Mouse (Mus musculus): Measurements from ENCODE around the gene Mtr. TPM values are rescaled to one million over a fixed set of nuclear protein-coding genes. Genes with fewer than 3 reads are reported as not detected.

Mtr gene
- polyA plus RNA-seq, 1 experiment from 2014 or later = 11.3 TPM

GRCm38 (mm10) chr13:12272953-12273352 is 15.0 kb upstream of the Mtr start:
- WGBS = 52% methylated on average over 3 of the region's 3 CpGs
- no peaks in the 10 kb centered on the region for H3K27me3 ChIP-seq
- H3K9me3 ChIP-seq = no peaks in the 10 kb centered on the region
- no peak overlapping the region for H3K4me3 ChIP-seq
- H3K4me2 ChIP-seq (replicated peaks) = no peak overlapping the region
- no peak for ATAC-seq (ENCODE audit: low FRiP score, low read depth)
- no peak overlapping the region for H3K27ac ChIP-seq (replicated peaks)
- H3K36me3 ChIP-seq = no peaks in the 10 kb centered on the region
- no peak overlapping the region for H3K9ac ChIP-seq (replicated peaks)
- H3K4me1 ChIP-seq = no peaks in the 10 kb centered on the region

- H3K27me3 ChIP-seq = no peaks in the 10 kb centered on the region
- WGBS = 92% methylated on average over 3 of the region's 3 CpGs
- H3K4me1 ChIP-seq = no peaks in the 10 kb centered on the region
- ATAC-seq (ENCODE audit: low FRiP score, low read depth) = no peak
- H3K4me2 ChIP-seq (replicated peaks) = no peak overlapping the region
- no peak overlapping the region for H3K27ac ChIP-seq (replicated peaks)
- no peak overlapping the region for H3K9ac ChIP-seq (replicated peaks)
- H3K9me3 ChIP-seq = no peaks in the 10 kb centered on the region
- H3K4me3 ChIP-seq = no peak overlapping the region
- H3K36me3 ChIP-seq = no peaks in the 10 kb centered on the region
These were observed 10.1 kb upstream of the Mtr start for GRCm38 (mm10) chr13:12267971-12268370.

GRCm38 (mm10) chr13:12267097-12267496 is 9.2 kb upstream of the Mtr start:
- H3K4me3 ChIP-seq = no peak overlapping the region
- H3K27ac ChIP-seq (replicated peaks) = no peak overlapping the region
- H3K9ac ChIP-seq (replicated peaks) = no peak overlapping the region
- ATAC-seq (ENCODE audit: low FRiP score, low read depth) = no peak
- H3K4me1 ChIP-seq = no peaks in the 10 kb centered on the region
- no peaks in the 10 kb centered on the region for H3K36me3 ChIP-seq
- no peak overlapping the region for H3K4me2 ChIP-seq (replicated peaks)
- no peaks in the 10 kb centered on the region for H3K9me3 ChIP-seq
- WGBS = 71% methylated on average over 3 of the region's 3 CpGs
- H3K27me3 ChIP-seq = no peaks in the 10 kb centered on the region

- Histone ChIP-seq H3K4me1 (no peaks in the 10 kb centered on the region), H3K4me2 (replicated peaks) (no peak overlapping the region), H3K36me3 (no peaks in the 10 kb centered on the region), H3K9me3 (peaks cover 5% of the 10 kb centered on the region; the same call in 1 of the 2 replicates), H3K27ac (replicated peaks) (no peak overlapping the region), H3K27me3 (no peaks in the 10 kb centered on the region), H3K9ac (replicated peaks) (no peak overlapping the region), H3K4me3 (no peak overlapping the region)
- ATAC-seq (ENCODE audit: low FRiP score, low read depth) = no peak
- WGBS = 77% methylated on average over 6 of the region's 6 CpGs
These were observed 6.1 kb upstream of the Mtr start for GRCm38 (mm10) chr13:12263996-12264395.

GRCm38 (mm10) chr13:12261505-12261904 is 3.6 kb upstream of the Mtr start:
- no peaks in the 10 kb centered on the region for H3K36me3 ChIP-seq
- no peak overlapping the region for H3K4me2 ChIP-seq (replicated peaks)
- H3K4me3 ChIP-seq = no peak overlapping the region
- H3K27ac ChIP-seq (replicated peaks) = no peak overlapping the region
- H3K4me1 ChIP-seq = peaks cover 8% of the 10 kb centered on the region
- H3K9ac ChIP-seq (replicated peaks) = no peak overlapping the region
- H3K27me3 ChIP-seq = no peaks in the 10 kb centered on the region
- H3K9me3 ChIP-seq = peaks cover 5% of the 10 kb centered on the region; the same call in 1 of the 2 replicates
- no peak for ATAC-seq (ENCODE audit: low FRiP score, low read depth)

- 10% methylated on average over 10 of the region's 10 CpGs for WGBS
- Histone ChIP-seq H3K27me3 (no peaks in the 10 kb centered on the region), H3K9ac (replicated peaks) (peak overlapping the region; percentile 72), H3K27ac (replicated peaks) (no peak overlapping the region), H3K4me1 (peaks cover 13% of the 10 kb centered on the region), H3K4me3 (peak overlapping the region; percentile 76), H3K36me3 (no peaks in the 10 kb centered on the region; the same call in 1 of the 2 replicates), H3K4me2 (replicated peaks) (peak overlapping the region; percentile 67), H3K9me3 (peaks cover 5% of the 10 kb centered on the region; the same call in 1 of the 2 replicates)
- ATAC-seq (ENCODE audit: low FRiP score, low read depth) = no peak
These were observed 982 bp downstream of the Mtr start for GRCm38 (mm10) chr13:12256871-12257390.

- H3K27me3 ChIP-seq = no peaks in the 10 kb centered on the region
- peaks cover 5% of the 10 kb centered on the region; the same call in 1 of the 2 replicates for H3K9me3 ChIP-seq
- no peak for ATAC-seq (ENCODE audit: low FRiP score, low read depth)
- H3K9ac ChIP-seq (replicated peaks) = no peak overlapping the region
- no peak overlapping the region for H3K27ac ChIP-seq (replicated peaks)
- 78% methylated on average over 3 of the region's 3 CpGs for WGBS
- peak overlapping the region; percentile 67 for H3K4me2 ChIP-seq (replicated peaks)
- H3K4me3 ChIP-seq = peak overlapping the region; percentile 76
- H3K36me3 ChIP-seq = peaks cover 4% of the 10 kb centered on the region; the same call in 1 of the 2 replicates
- H3K4me1 ChIP-seq = peaks cover 13% of the 10 kb centered on the region
These were observed 1.8 kb downstream of the Mtr start for GRCm38 (mm10) chr13:12255911-12256705.

GRCm38 (mm10) chr13:12250496-12250895 is 7.4 kb downstream of the Mtr start:
- Histone ChIP-seq H3K36me3 (peaks cover 39% of the 10 kb centered on the region), H3K27me3 (no peaks in the 10 kb centered on the region), H3K4me2 (replicated peaks) (no peak overlapping the region), H3K4me1 (no peaks in the 10 kb centered on the region), H3K27ac (replicated peaks) (no peak overlapping the region), H3K4me3 (no peak overlapping the region), H3K9me3 (no peaks in the 10 kb centered on the region), H3K9ac (replicated peaks) (no peak overlapping the region)
- ATAC-seq (ENCODE audit: low FRiP score, low read depth) = no peak
- 96% methylated on average over 3 of the region's 3 CpGs for WGBS

GRCm38 (mm10) chr13:12249195-12249898 is 8.6 kb downstream of the Mtr start:
- Histone ChIP-seq H3K9me3 (no peaks in the 10 kb centered on the region), H3K27me3 (no peaks in the 10 kb centered on the region), H3K36me3 (peaks cover 40% of the 10 kb centered on the region), H3K9ac (replicated peaks) (no peak overlapping the region), H3K4me3 (no peak overlapping the region), H3K27ac (replicated peaks) (no peak overlapping the region), H3K4me2 (replicated peaks) (no peak overlapping the region), H3K4me1 (no peaks in the 10 kb centered on the region)
- WGBS = 93% methylated on average over 8 of the region's 8 CpGs
- no peak for ATAC-seq (ENCODE audit: low FRiP score, low read depth)

GRCm38 (mm10) chr13:12245938-12246337 is 12.0 kb downstream of the Mtr start:
- no peak for ATAC-seq (ENCODE audit: low FRiP score, low read depth)
- Histone ChIP-seq H3K27ac (replicated peaks) (no peak overlapping the region), H3K27me3 (no peaks in the 10 kb centered on the region), H3K9me3 (no peaks in the 10 kb centered on the region), H3K4me1 (no peaks in the 10 kb centered on the region), H3K4me3 (no peak overlapping the region), H3K4me2 (replicated peaks) (no peak overlapping the region), H3K9ac (replicated peaks) (no peak overlapping the region), H3K36me3 (peaks cover 66% of the 10 kb centered on the region)
- 98% methylated on average over 2 of the region's 2 CpGs for WGBS

- Histone ChIP-seq H3K27me3 (no peaks in the 10 kb centered on the region), H3K4me1 (no peaks in the 10 kb centered on the region), H3K9ac (replicated peaks) (no peak overlapping the region), H3K9me3 (no peaks in the 10 kb centered on the region), H3K27ac (replicated peaks) (no peak overlapping the region), H3K4me3 (no peak overlapping the region), H3K36me3 (peaks cover 50% of the 10 kb centered on the region), H3K4me2 (replicated peaks) (no peak overlapping the region)
- no peak for ATAC-seq (ENCODE audit: low FRiP score, low read depth)
- WGBS = 85% methylated on average over 4 of the region's 4 CpGs
These were observed 13.9 kb downstream of the Mtr start for GRCm38 (mm10) chr13:12243991-12244390.

GRCm38 (mm10) chr13:12232141-12232540 is 25.8 kb downstream of the Mtr start:
- peaks cover 66% of the 10 kb centered on the region for H3K36me3 ChIP-seq
- no peak for ATAC-seq (ENCODE audit: low FRiP score, low read depth)
- H3K9ac ChIP-seq (replicated peaks) = no peak overlapping the region
- H3K4me2 ChIP-seq (replicated peaks) = no peak overlapping the region
- H3K4me1 ChIP-seq = no peaks in the 10 kb centered on the region
- no peak overlapping the region for H3K27ac ChIP-seq (replicated peaks)
- WGBS = 92% methylated on average over 4 of the region's 4 CpGs
- H3K9me3 ChIP-seq = no peaks in the 10 kb centered on the region
- no peaks in the 10 kb centered on the region for H3K27me3 ChIP-seq
- H3K4me3 ChIP-seq = no peak overlapping the region

Data from midbrain, embryonic 12.5 days (tissue).